Mouse (Mus musculus): ENCODE results near the gene Tmem266.

The Tmem266 gene

GRCm38 (mm10) chr9:55402276-55402675, 75.6 kb downstream of the Tmem266 start:
- no peak for DNase-seq (ENCODE audit: low spot score in 2 of 2)

- DNase-seq (ENCODE audit: low spot score in 2 of 2): no peak
Observed at GRCm38 (mm10) chr9:55404256-55404655, 77.5 kb downstream of the Tmem266 start.

GRCm38 (mm10) chr9:55404976-55405702, 78.4 kb downstream of the Tmem266 start:
- no peak for DNase-seq (ENCODE audit: low spot score in 2 of 2)

- no peak for DNase-seq (ENCODE audit: low spot score in 2 of 2)
Observed at GRCm38 (mm10) chr9:55406773-55407172, 80.1 kb downstream of the Tmem266 start.

- no peak for DNase-seq (ENCODE audit: low spot score in 2 of 2)
Observed at GRCm38 (mm10) chr9:55408851-55409250, 82.1 kb downstream of the Tmem266 start.

- DNase-seq (ENCODE audit: low spot score in 2 of 2): no peak
Observed at GRCm38 (mm10) chr9:55409833-55410232, 83.1 kb downstream of the Tmem266 start.

- no peak for DNase-seq (ENCODE audit: low spot score in 2 of 2)
Observed at GRCm38 (mm10) chr9:55410430-55410829, 83.7 kb downstream of the Tmem266 start.

- no peak for DNase-seq (ENCODE audit: low spot score in 2 of 2)
Observed at GRCm38 (mm10) chr9:55411154-55411553, 84.4 kb downstream of the Tmem266 start.

- no peak for DNase-seq (ENCODE audit: low spot score in 2 of 2)
Observed at GRCm38 (mm10) chr9:55421786-55422185, 95.1 kb downstream of the Tmem266 start.

GRCm38 (mm10) chr9:55423451-55424424, 97.0 kb downstream of the Tmem266 start:
- DNase-seq (ENCODE audit: low spot score in 2 of 2): no peak

GRCm38 (mm10) chr9:55425271-55425810, 98.6 kb downstream of the Tmem266 start:
- DNase-seq (ENCODE audit: low spot score in 2 of 2): no peak

- peak; percentile 60 to 79 for DNase-seq (ENCODE audit: low spot score in 2 of 2)
Observed at GRCm38 (mm10) chr9:55429242-55429975, 102.7 kb downstream of the Tmem266 start.

GRCm38 (mm10) chr9:55430133-55430532, 103.4 kb downstream of the Tmem266 start:
- DNase-seq (ENCODE audit: low spot score in 2 of 2): no peak

GRCm38 (mm10) chr9:55432306-55433289, 105.9 kb downstream of the Tmem266 start:
- no peak for DNase-seq (ENCODE audit: low spot score in 2 of 2)

- DNase-seq (ENCODE audit: low spot score in 2 of 2): no peak
Observed at GRCm38 (mm10) chr9:55433875-55434274, 107.2 kb downstream of the Tmem266 start.

GRCm38 (mm10) chr9:55438433-55438832, 111.7 kb downstream of the Tmem266 start:
- no peak for DNase-seq (ENCODE audit: low spot score in 2 of 2)

- DNase-seq (ENCODE audit: low spot score in 2 of 2): no peak
Observed at GRCm38 (mm10) chr9:55439206-55439780, 112.6 kb downstream of the Tmem266 start.

GRCm38 (mm10) chr9:55447509-55447908, 120.8 kb downstream of the Tmem266 start:
- no peak for DNase-seq (ENCODE audit: low spot score in 2 of 2)

GRCm38 (mm10) chr9:55449108-55449507, 122.4 kb downstream of the Tmem266 start:
- DNase-seq (ENCODE audit: low spot score in 2 of 2): no peak

GRCm38 (mm10) chr9:55450035-55450434, 123.3 kb downstream of the Tmem266 start:
- DNase-seq (ENCODE audit: low spot score in 2 of 2): no peak

Measured in frontal cortex, postnatal 36 days (tissue).